Mouse (Mus musculus) naive thymus-derived CD4-positive, alpha-beta T cell, adult 2 months (primary cell): Measurements from ENCODE around the gene Hs2st1.

ENCODE experiments used
- DNase-seq: peaks from one replicate; pipeline ENCODE4 v3.0.0-alpha.2; 2011; ENCODE audit warnings: low read depth

Hs2st1 gene

DNA sequence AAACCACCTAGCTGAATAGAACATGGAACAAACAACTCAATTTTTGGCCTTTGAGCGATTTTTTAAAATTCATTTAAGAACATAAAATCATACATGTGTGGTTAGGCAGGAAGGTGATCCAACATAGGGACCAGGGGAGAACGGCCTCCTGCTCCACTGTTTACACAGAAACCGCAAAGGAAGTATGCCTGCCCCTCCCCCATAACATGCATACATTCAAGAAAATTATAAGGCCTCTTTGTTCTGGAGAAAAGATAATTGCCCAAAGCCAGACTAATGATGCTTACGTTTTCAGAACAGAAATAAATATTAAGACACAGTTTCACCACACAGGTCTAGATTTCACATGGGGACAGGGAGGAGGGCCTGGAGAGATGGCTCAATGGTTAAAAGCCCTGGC lies 18.6 kb downstream of the Hs2st1 start:
- peak; percentile 48 for DNase-seq

GRCm38 (mm10) chr3:144550659-144551058 lies 19.3 kb downstream of the Hs2st1 start:
- DNase-seq: no peak

DNA sequence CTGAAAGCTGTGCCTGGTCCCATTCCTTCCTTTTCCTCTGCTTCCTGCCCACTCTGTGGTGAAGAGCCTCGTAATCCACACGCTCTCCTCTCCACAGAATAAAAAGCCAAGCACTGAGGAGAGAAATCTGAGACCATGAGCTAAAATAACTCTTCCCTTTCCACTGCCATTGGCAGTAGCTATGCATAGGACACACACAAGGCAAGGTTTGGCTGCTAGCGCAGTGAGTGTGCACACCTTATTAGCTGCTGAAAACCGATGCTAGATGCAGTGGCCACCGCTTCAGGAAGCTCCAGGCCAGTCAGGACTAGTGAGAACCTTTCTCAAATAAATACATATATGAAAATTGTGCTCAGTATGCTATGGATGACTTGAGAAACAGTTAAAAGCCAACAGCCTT lies 19.9 kb downstream of the Hs2st1 start:
- DNase-seq: no peak

- DNase-seq: peak; percentile 49
These were observed 21.7 kb downstream of the Hs2st1 start for GRCm38 (mm10) chr3:144548186-144548845.

GRCm38 (mm10) chr3:144546490-144546889 lies 23.5 kb downstream of the Hs2st1 start:
- DNase-seq: no peak

DNA sequence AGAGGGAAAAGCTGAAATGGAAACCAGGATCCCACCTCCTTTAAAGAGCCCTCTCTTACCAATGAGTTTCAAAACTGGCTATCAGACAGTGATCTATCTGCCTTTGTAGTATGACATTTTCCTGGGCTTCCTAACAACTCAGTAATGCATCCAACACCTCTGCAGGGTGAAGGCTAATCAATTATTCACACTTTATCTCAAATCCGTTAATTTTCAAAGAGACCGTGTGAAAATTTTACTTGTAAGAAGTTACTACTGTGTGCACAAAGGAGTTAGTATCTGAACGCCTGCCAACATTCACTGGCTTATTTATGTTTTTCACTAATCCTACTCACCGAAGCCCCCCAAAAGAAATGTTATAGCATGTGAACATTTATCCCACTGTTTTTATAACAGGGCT lies 24.1 kb downstream of the Hs2st1 start:
- no peak for DNase-seq

GRCm38 (mm10) chr3:144545152-144545551 lies 24.8 kb downstream of the Hs2st1 start:
- DNase-seq: no peak

- no peak for DNase-seq
These were observed 28.0 kb downstream of the Hs2st1 start for GRCm38 (mm10) chr3:144541906-144542438.

- DNase-seq: no peak
These were observed 29.2 kb downstream of the Hs2st1 start for GRCm38 (mm10) chr3:144540805-144541204.

DNA sequence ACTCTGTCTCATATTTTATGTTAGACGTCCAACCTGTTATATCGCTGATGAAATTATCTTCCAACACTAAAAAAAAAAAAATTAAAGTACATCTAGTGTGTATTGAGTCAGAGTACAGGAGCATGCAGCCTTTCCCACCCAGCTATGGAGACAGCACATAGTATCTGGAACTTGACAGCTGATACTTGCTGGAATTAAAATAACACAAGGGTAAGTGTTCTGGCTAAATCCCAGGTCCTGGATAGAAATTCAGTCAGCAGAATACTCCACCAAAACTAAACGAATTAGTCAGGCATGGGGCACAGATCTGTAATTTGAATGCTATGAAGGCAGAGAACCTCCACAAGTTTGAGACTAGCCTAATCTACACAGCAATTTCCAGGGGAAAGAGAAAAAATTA lies 30.9 kb downstream of the Hs2st1 start:
- DNase-seq: no peak

DNA sequence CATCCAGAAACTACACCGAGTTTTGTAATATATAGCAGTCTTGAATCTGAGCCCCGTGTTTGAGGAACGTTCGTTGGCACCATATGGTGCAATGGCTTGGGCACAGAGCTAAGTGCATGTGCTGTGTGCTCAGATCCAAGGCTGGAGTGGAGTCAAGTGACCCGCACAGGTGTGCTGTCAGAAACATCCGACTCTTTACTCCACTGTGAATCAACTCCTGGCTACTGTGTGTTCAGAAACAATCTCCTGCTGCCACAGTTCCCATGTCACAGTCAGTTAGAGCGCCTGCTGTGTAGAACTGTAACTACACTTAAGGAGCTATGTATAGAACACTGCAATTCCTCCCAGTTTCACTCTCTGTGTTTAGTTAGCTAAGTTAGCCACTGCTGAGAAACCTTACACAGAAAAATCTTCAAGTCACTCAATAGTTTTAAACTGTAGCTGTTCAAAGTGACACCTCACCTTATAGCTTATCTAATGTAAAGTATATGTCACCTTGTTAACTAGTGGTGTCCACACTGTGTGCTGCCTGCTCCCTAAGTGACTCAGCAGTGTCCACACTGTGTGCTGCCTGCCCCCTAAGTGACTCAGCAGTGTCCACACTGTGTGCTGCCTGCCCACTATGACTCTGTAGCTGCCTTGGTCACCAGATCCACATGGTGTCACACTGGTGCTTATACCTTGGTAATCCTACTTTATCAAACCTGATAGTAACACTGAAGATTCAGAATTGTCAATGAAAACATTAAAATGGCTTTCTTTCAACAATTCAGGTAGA lies 32.7 kb downstream of the Hs2st1 start:
- no peak for DNase-seq

- no peak for DNase-seq
These were observed 34.9 kb downstream of the Hs2st1 start for GRCm38 (mm10) chr3:144535056-144535455.

- DNase-seq: peak; percentile 52
These were observed 39.0 kb downstream of the Hs2st1 start for GRCm38 (mm10) chr3:144531023-144531422.

GRCm38 (mm10) chr3:144527918-144528317 lies 42.1 kb downstream of the Hs2st1 start:
- no peak for DNase-seq

- DNase-seq: no peak
These were observed 50.3 kb downstream of the Hs2st1 start for GRCm38 (mm10) chr3:144519581-144520272.

GRCm38 (mm10) chr3:144518917-144519316 lies 51.1 kb downstream of the Hs2st1 start:
- DNase-seq: no peak

DNA sequence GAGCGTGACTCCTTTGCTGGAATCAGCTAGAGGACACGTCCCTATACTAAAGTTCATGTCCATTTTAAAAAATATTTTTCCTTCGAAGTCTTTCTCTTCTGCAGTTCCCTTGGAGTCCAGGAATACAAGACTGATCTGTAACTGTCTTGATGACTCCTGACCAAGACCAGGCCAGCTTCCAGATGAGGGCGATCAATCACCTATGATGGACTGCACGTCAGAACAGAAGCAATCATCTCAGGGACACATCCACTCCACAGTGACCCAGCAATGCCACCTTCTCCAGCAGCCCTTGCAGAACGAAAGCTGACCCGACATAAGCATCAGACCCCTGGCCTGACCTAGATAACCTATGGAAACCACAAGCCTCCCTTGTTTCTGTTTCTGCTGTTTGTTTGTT lies 54.7 kb downstream of the Hs2st1 start:
- DNase-seq: no peak

DNA sequence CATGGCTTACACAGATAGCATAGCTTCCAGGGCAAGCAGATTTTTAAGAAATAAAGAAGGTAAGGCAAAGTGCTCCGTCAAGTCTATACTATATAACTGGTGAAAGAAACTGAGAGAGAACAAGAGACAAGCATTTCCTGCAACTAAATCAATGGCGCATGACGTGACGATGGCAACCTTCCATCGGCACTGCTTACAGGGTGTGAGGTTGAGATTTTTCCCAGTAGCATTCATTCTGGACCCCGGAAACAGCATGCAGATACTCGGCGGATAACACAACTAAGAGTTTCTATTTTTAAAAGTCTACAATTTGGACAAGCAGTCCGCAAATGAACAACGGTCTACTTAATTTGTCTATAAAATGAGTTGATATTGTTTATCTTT lies 55.9 kb downstream of the Hs2st1 start:
- DNase-seq: no peak

- no peak for DNase-seq
These were observed 56.5 kb downstream of the Hs2st1 start for GRCm38 (mm10) chr3:144513169-144514121.

GRCm38 (mm10) chr3:144510724-144511123 lies 59.3 kb downstream of the Hs2st1 start:
- DNase-seq: no peak

DNA sequence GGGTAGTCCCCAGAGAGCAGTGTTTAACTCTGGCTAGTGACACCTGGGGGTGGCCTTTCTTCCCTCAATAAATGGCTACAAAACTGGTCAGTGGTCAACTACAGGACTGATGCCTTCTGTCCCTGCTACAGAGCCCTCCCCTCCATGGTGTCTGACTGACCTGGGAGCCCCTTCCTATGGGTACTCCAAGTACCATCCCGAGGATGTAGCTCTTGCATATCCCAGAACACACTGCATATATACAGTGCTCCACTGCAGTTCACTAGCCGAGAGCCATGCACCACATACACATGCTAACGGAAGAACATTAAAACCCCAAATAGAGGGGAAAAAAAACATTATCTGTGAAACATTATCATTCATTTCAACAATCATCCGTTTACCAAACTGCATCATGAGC lies 61.6 kb downstream of the Hs2st1 start:
- no peak for DNase-seq

DNA sequence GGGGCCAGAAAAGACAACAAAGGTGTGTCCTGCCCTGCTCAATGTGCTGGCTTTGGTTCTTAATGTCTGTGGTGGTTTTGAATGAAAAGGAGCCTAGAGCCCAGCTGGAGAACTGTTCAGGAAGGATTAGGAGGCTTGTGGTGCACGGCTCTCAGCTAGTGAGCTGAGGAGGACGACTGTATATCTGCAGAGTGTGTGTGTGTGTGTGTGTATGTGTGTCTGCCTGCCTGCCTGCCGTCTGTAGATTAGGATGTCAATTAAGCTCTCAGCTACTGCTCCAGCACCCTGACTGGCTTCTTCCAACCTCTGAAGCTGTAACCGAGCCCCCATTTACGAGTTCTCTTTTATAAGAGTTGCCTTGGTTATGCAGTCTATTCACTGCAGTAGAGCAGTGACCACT lies 62.1 kb downstream of the Hs2st1 start:
- DNase-seq: no peak
